Mouse (Mus musculus) T-cell, adult 2 months (primary cell): Measurements from ENCODE around the gene Dio1.
A peak's percentile ranks its signal among the peaks of the same experiment; 100 is the strongest.

Experiments used
- DNase-seq: peaks from one replicate; pipeline ENCODE4 v3.0.0; 2022; ENCODE audit warnings: low spot score

The Dio1 gene

DNA sequence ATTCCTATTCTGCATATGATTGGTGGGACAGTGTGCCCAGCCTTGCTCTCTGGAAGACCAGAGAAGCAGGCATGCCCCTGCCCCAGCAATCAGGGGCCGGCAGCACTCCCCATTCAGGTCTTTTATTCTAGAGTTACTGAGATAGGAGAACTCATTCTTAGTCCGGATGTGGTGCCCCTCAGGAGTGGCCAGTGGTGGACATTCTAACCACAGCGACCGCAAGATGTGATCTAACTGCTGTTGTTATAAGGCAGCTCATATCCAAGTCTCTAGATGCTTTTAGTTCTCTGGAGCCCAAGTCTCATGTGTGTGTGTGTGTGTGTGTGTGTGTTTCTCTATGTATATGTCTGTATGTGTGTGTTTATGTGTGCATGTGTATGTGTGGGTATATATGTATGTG lies 6.6 kb downstream of the Dio1 start:
- DNase-seq, result no peak

DNA sequence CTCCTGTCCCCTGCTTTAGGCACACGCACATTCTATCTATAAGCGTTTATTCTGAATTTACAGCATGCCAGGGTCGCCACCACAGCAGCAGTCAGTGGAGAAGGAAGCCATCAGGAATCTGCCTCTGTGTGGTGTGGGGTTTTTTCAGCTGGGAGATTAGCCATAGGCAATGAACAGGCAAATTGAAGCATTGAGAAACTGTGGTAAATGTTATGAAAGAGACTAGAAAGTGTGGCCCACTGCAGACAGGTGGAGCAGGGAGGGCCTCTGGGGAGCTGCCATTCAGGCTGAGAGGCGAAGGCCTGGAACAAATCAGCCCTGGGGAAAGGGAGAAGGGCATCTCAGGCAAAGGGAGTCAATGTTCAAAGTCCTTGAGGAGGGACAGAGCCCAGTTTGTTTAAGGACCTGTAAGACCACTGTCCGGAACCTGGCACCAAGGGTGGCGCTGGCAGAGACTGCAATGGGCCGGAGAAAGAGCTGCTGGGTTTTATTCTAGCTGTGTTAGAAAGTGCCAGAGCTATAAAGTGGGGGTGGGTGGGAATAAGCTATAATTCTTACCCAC lies 7.1 kb downstream of the Dio1 start:
- DNase-seq, result no peak

DNA sequence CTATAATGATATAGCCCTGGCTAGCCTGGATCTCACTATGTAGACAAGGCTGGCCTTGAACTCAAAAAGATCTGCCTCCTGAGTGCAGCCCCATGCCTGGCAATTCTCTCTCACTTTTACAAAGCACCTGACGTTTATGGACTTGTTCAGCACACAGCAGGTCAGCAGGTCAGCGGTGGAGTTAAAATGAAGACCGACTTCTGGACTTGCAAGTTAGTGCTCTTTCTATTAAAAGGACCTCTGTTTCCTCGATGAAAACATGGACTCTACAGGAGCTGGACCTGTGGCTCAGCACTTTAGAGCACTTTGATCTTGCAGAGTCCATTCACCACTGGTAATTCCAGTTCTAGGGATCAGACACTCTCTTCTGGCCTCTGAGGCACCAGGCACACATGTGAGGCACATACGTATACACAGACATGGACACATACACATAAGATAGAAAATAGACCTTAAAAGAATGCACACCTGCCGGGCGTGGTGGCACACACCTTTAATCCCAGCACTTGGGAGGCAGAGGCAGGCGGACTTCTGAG lies 8.8 kb downstream of the Dio1 start:
- no peak for DNase-seq

DNA sequence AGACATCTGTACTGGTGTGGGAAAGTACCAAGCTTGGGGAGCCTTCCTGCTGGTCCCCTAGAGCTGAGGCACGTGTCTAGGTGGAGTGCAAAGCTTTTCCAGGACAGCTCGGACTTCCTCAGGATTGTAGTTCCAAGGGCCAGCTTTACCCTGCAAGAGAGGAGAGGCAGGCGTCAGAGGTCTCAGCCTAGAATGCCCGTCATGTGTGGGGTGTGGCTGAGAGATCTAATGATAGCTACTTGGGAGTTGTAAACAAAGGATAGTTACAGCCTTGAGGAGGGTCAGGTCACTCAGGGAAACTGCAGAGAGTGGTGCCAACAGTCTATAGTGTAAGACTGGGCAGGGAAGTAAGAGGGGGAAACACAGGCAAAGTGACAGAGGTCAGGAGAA lies 14.7 kb downstream of the Dio1 start:
- DNase-seq, result no peak

DNA sequence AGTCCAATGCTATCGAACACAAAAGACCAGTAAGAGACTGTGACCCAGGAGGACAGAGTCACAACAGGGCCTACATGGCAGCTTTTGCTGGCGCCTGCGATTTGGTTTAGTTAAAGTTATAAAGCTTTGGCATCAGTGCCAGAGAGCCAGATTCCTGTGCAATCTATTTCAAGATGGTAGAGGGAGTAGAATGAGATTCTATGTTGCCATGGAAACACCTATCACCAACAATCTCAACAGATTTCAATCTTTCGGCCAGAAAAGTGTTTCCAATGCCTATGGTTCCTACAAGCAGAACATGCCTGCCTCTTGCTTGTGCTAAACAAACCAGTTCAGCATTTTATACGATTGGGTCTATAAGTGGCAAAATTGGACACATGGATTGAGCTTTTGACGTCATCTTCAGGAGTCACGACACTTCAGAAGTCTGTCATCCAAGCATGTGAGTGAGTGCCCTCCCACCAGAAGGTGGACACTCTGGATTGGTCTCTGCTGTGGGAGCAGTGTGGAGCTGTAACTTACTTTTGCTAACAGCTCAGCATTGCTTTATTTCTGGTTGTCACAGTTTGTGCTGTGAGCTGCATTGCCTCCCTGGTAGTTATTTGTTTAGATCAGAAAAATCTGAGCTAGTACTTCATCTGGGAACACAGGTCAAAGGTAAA lies 15.2 kb downstream of the Dio1 start:
- DNase-seq, result no peak

DNA sequence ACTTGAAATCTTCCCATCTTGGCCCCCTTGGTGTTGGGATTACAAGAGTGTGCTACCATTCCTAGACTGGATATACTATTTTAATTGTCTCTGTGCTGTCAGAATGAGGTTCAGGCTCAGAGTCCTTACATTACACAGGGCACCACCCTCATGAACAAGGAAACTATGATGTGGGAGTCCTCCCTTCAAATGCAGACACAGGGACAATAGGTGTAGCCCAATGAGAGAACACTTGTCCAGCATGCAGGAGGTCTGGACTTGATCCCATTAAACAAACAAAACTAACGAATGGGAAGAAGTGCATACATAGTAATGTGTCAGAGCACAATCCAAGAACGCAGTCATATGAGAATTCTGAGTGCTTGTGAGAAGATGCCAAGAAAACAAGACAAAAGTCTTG lies 19.5 kb downstream of the Dio1 start:
- no peak for DNase-seq

DNA sequence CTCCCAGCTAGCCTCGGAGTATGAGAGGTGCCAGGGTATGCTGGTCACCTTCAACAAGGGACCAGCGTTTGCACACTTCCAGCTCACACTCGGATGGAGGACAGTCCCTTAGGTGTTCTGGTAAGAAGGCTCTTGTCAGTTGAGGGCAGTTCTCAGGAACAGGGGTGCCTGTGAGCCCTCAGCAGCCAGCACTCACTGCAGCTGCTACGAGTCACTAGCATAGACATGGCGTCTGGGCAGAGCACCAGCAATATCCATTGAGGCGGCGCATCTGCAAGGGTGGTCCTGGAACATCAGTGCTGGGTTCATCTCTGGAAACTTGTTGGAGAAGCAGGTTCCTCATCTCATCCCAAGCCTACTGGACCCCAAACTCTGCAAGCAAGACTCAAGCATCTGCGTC lies 20.6 kb downstream of the Dio1 start:
- no peak for DNase-seq

DNA sequence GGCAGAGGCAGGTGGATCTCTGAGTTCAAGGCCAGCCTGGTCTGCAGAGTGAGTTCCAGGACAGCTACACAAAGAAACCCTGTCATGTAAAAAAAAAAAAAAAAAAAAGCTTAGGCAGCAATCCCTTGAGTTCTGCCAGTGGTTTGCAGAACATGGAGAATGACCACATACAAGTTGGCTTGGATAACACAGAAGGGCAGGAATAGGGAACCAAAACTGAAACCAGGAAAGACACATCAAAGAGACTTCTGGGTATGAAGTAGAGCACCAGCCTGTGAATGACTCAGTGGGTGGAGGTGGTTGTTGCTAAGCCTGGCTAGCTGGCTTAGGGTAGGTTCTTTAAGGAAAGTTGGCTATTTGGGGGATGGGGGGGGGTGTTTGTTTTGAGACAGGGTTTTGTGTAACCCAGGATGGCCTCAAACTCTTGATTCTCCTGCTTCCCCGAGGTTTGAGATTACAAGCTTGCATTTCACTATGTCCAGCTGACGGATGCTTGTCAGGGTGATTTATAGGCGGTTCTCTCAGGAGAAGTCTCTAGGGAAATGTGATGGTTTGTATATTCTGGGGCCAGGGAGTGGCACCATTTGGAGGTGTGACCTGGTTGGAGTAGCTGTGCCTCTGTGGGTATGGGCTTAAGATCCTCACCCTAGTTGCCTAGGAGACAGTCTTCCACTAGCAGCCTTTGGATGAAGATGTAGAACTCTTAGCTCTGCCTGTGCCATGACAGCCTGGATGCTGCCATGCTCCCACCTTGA lies 21.3 kb downstream of the Dio1 start:
- DNase-seq, result no peak

DNA sequence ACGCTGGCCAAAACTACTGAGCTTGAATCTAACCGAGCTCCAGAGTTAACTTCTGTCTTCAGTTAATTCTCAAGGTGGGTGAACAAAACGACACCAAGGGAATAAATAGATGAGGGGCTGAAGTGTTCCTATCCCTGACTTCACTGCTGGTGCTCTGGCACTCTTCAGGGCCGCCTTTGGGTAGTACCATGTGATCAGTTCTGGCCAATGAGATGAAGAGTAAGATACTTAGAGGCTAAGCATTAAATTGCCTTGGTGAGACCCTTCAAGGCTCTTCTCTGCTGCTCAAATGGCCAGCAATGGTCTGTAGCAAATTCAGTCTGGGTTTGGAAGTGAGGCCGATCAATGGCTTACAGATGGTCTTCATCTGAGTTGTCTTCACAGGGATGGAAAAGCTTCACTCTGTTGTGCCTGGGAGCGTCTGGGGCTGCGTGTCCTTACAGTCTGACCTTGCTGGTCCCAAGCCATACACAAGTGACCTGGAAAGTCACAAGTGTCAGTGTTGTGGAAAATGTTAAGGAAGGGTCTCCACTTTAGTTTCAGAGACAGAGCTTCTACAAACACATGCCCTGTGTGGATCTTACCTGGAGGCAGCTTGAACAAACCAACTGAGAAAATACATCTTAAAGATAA lies 26.0 kb downstream of the Dio1 start:
- DNase-seq, result no peak

DNA sequence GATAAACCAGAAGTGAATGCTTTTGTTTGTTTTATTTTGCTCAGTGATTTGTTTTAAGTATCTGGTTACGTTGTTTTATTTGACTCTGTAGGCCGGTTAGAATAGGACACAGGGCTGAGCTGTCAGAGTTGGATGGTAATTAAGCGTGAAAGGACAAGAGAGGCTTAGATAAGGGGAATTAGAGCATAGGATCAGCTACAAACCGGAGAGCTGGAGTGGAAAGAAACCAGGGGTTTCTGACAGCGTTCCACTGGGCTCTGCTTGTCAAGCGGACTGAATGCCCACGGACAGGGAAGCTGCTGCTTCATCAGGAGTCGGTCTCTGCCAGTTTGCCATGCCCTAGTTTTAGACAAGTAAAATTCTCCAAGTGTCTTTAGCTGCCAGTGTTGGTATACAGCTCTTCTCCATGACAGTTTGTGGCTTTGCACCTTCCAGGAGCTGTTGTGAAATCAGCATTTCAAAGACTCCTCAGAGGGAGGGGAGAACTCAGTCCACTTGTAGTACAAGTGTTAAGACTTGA lies 28.7 kb downstream of the Dio1 start:
- DNase-seq, result no peak

DNA sequence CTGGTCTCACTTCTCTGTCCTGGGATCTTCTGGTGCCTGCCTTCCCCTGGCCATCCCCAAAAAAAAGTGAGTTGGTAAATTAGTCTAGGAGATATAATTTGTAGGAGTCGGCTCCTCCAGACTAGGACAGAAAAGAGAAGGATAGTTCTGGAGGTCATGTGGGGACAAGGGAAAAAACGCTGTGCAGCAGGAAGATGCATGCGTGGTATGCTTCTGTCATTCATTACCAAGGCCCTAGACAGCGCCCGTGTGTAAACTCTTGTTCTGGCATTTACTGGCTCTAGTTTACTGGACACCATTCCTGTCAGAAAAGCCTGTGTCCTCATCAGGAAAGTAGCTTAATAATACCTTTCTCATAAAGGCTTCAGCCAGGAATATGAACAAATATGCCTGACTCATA lies 32.5 kb downstream of the Dio1 start:
- DNase-seq, result no peak

DNA sequence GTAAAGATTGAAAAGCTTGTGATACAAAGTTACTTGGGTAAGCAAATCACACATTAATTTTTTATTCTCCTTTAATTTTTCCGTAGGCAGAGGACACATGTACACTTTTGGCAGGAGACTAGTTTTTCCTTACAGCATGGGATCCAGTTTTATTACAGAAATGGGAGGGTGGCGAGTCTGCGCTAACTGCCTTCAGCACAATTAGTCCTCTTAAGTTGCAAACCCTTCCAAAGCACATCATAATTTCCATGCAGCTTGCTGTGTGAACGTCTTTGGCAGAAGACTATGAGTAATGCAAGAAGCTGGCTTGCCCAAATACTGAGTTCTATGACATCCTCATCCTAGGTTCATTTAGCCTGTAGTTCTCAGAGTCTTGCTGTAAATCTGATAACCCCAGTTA lies 33.3 kb downstream of the Dio1 start:
- no peak for DNase-seq

DNA sequence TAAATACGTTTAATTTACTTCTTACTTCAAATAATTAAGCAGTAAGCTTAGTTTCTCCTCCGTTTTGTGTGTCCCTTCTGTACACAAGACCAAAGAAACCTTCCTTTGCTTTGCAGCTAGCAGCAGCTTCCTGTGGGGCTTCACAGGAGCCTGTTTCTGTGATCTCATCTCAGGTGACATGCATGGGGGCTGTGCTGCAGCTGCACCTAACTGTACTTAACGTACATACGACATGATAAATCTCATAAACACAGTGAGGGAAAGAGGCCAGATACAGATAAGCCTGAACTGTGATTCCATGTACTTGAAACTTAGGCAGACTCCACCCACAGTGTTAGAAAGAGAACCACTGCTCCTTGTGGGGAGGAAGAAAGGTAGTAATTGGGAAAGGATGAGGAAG lies 47.0 kb downstream of the Dio1 start:
- peak; percentile 82 for DNase-seq

DNA sequence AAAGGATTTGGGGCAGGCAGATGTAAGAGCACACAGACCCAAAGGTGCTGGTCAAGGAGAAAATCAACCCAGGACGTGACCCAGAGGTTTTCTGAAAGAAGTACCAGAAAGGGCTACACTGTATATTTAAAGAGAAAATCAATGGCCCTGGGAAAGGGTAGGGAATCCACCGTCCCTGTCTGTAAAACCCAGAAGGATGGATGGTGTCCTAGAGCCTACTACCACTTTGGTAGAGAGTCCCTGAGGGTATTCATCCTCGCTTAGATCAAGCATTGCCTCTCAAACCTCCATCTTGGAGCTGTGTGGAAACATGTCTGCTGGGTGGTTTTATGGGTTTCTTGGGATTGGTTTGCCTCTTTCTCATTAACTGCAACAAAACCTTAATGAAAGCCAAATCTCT lies 52.6 kb downstream of the Dio1 start:
- DNase-seq, result no peak

DNA sequence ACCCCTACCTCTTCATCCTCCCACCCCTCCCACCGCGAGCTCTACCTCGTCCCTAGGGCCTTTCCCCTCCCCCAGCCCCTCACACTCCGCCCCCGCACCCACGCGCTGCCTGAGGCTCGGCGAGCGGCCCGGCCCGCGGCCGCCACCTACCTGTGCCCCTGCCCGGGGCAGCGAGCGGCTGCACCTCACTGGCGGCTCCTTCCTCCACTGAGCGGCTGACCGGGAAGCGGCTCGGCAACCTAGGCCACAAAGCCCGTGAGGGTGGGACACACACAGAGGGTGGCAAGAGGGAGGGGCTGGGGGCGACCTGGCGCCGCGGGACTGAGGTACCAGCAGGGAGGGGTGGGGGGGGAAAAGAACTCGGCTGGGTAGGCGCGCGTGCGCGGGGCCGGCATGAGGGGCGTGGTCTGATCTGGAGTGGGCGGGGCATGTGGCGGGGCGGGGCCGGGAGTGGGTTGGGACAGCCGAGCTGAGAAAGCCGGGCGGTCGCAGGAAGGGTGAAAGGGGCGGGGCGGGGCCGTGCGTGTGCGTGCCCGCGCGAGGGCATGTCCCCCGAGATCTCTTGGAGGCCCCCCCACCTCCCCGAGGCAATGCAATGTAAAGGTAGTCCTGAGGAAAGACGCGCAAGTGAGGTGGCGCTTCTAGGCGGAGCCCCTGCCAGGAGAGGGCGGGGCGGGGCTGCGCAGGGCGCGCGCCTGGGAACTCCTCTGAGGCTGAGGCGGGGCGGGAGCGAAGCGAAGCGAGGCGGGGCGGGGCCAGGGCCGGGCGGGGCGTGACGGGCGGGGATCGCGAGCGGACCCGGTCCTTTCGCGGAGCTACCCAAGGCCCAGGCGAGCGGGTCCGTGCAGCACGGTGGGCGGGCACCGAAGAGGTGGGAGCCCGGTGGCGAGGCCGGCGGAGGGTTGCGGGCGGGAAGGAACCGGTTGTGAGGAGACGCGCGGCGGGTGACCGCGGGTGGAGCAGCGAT lies 53.6 kb downstream of the Dio1 start, which contains the start of the genes Lrrc42 and Hspb11:
TSS of gene Lrrc42 (minus strand) at position 408 of the 967 bp plus-strand sequence.
TSS of gene Hspb11 (plus strand) at position 469 of the 967 bp plus-strand sequence.
- peak; percentile 98 for DNase-seq

DNA sequence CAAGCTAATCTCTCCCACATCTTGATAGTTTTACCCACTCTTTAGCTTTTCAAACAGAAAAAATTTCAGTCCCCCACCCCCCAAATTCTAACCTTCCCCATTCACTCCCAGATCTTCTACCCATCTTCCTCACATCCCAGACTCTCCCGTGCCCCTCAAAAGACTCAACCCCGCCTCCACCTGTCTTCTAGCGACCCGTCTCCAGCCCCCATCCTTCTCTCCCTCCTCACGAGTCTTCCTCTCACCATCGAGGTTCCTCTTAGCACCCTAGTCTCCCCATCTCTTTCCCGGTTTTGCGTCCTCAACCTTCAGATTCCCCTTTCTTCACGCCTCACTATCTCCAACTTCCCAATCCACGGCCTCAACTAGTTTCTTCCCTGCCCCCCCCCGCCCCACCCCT lies 54.4 kb downstream of the Dio1 start:
- no peak for DNase-seq

DNA sequence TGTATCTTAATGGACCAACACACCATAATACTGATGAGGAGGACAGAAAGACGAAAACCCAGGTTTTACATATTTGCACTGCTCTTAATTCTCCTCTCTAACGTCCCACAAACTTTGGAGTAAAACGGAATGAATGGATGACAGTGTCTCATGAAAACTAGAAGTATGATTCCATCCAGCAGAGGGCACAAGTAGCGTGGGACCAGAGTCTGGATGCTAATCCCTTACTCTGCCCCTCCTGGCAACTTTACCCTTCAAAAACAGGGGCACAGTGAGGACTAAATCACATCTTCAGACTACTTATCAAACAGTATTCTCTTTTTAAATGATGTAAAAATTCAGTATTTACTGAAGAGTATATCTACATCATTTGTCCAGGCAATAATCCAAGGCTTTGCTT lies 56.5 kb downstream of the Dio1 start:
- DNase-seq, result peak; percentile 45

DNA sequence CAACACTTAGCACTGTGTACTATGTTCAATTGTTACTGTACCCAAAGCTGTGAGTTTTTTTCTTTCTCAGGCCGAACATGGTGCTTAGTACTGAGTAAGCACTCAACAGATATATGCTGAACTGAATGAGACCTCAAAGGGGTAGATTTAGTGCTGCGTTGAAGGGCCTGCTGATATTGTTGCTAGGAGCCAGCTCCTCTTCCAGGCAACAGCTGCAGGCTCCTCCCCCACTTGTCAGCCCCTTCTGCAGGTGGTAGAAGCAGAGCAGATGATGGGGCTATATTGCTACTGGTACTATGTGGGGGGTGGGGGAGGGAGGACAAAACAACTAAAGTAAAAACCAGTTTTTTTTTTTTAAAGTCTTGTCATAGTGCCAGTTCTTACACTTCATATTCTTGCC lies 57.5 kb downstream of the Dio1 start:
- DNase-seq, result no peak

DNA sequence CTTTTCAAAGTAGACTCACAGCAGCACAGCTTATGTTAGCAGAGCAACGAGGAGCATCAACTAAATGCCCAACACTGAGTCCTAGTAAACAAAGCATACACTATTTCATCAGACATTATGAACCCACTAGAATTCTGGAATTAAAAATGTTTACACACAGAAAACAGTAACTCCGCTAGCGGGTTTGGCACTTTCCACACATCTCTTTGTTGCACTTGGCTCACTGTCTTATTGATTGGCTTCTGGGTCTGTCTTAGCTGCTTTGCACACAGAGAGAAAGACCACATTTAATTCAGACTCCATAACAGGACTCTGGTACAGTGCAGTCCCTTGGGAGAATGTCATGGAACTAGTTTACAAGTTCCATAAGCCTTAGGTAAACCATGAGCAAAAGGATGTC lies 58.9 kb downstream of the Dio1 start:
- DNase-seq, result no peak

DNA sequence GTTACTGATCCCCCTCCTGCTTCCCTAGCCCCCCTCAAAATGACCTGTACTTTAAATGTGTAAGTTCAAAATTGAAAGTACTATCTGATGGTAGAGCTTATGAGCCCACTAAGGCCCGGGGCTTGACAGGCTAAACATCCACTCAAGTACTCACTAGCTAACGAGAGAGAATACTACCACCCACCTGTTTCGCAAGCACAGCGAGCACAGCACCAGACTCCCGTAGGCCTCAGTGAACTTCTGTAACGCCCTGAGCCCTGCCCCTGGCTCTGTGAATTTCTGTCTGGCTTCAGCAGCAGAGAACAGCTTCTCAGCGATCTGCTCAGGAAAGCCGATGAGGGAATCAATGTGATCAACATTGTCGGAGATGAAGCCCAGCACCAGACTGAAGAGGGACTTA lies 59.9 kb downstream of the Dio1 start:
- DNase-seq, result no peak

DNA sequence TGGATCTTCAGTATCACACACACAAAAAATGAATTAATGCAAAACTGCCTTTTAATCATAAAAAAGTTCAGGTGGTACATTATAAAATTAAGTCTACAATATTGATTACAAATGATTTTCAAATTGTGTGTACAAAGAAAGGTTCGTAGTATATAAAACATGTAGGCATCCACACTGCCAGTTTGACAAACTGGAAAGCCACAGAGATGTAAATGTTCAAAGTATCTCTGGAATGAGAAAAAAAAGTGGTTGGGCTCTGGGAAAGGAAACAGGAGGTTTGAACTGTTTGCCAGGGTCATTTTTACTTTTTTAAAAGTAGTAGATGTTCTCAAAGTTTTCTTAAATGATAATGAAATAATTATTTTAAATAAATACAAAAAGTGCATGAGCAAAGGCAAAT lies 60.9 kb downstream of the Dio1 start:
- DNase-seq, result no peak
